Mouse (Mus musculus): ENCODE data around the gene Isg20l2.

The Isg20l2 gene

GRCm38 (mm10) chr3:87980728-87981127 lies 50.6 kb downstream of the Isg20l2 start:
- no peak for DNase-seq

GRCm38 (mm10) chr3:87981214-87981760 lies 51.2 kb downstream of the Isg20l2 start:
- no peak for DNase-seq

- no peak for DNase-seq
Observed at GRCm38 (mm10) chr3:87981894-87982835, 52.1 kb downstream of the Isg20l2 start.

GRCm38 (mm10) chr3:87982836-87983601 lies 52.9 kb downstream of the Isg20l2 start:
- DNase-seq = no peak

GRCm38 (mm10) chr3:87983627-87984026 lies 53.5 kb downstream of the Isg20l2 start:
- DNase-seq = no peak

- no peak for DNase-seq
Observed at GRCm38 (mm10) chr3:87984094-87984493, 54.0 kb downstream of the Isg20l2 start.

GRCm38 (mm10) chr3:87985505-87986320 lies 55.6 kb downstream of the Isg20l2 start:
- no peak for DNase-seq

GRCm38 (mm10) chr3:87986868-87987267 lies 56.8 kb downstream of the Isg20l2 start:
- DNase-seq = peak; percentile 82

GRCm38 (mm10) chr3:87987633-87988032 lies 57.5 kb downstream of the Isg20l2 start:
- no peak for DNase-seq

- DNase-seq = no peak
Observed at GRCm38 (mm10) chr3:87988068-87988467, 58.0 kb downstream of the Isg20l2 start.

GRCm38 (mm10) chr3:87989935-87990334 lies 59.8 kb downstream of the Isg20l2 start:
- DNase-seq = no peak
